Mouse (Mus musculus): ENCODE measurements around the gene Stambpl1.
"Not testable (repeated sequence)": the region's sequence is repeated elsewhere in the genome, so short reads cannot be mapped to it uniquely, and the experiment has no call there.

Gene Stambpl1

DNA sequence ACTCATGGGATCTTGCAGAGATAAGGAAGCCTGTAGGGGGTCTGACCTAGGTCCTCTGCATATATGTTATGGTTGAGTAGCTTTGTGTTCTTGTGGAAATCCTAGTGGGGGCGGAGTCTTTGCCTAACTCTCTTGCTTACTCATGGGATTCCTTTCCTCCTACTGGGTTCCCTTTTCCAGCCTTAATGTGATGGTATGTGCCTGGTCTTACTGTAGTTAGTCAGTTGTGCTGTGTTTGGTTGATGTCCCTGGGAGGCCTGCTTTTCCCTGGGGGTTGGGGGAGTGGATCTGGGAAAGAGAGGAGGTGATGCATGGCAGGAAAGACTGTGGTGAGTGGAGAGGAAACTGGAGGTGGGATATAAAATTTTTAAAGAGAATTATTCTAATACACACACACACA is 6.0 kb downstream of the Stambpl1 start:
- DNase-seq (ENCODE audit: low read depth, low spot score): no peak

DNA sequence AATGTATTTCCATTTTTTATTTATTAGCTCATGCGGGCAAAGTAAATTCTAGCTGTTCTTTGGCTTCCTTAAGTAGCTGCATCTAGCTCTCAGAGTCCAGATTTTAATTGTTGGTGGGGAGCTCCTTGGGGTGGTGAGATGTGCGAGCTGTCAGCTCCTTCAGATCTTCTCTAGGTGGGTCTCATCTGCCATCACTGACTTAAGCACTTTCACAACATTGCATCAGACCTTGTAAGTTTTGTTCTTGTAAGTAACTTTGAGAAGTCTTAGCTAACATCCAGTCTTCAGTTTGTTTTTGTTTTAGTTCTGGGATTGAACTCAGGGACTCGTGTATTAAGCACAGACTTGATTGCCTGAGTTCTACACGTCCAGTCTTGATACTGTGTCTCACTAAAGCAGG is 6.9 kb downstream of the Stambpl1 start:
- no peak for DNase-seq (ENCODE audit: low read depth, low spot score)

- DNase-seq (ENCODE audit: low read depth, low spot score): no peak
These were observed 7.5 kb downstream of the Stambpl1 start for GRCm38 (mm10) chr19:34199488-34199887.

GRCm38 (mm10) chr19:34202668-34203067 is 10.6 kb downstream of the Stambpl1 start:
- no peak for DNase-seq (ENCODE audit: low read depth, low spot score)

- DNase-seq (ENCODE audit: low read depth, low spot score): not testable (repeated sequence)
These were observed 14.1 kb downstream of the Stambpl1 start for GRCm38 (mm10) chr19:34206128-34206527.

- no peak for DNase-seq (ENCODE audit: low read depth, low spot score)
These were observed 14.9 kb downstream of the Stambpl1 start for GRCm38 (mm10) chr19:34206760-34207440.

GRCm38 (mm10) chr19:34209031-34209430 is 17.0 kb downstream of the Stambpl1 start:
- no peak for DNase-seq (ENCODE audit: low read depth, low spot score)

DNA sequence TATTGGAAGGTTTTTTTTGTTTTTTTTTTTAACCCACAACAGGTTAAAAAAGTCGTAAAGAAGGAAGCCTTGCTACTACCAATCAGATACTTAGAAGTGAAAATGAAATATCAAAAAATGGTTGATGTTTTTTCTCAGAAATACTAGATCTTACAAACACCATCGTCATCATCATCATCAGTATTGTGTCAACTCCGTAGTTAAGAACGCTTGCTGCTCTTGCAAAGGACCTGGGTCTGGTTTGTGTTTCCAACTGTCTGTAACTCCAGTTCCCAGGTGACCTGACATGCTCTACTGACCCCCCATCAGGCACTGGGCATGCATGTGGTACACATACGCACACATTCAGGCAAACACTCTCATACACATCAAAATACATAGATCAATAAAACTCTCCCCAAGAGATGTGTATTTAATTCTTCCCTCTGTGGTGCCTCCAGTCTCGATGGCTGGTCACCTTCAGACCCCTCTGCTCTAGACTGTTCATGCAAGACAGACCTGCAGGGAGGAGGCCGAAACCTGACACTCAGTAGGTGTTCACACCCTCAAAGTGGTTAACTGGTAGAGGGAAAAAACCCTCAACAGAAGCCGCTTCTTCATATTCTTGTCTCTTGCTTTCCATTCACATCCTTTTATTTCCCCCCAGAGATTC is 18.0 kb downstream of the Stambpl1 start:
- no peak for DNase-seq (ENCODE audit: low read depth, low spot score)

- DNase-seq (ENCODE audit: low read depth, low spot score): no peak
These were observed 18.8 kb downstream of the Stambpl1 start for GRCm38 (mm10) chr19:34210841-34211240.

DNA sequence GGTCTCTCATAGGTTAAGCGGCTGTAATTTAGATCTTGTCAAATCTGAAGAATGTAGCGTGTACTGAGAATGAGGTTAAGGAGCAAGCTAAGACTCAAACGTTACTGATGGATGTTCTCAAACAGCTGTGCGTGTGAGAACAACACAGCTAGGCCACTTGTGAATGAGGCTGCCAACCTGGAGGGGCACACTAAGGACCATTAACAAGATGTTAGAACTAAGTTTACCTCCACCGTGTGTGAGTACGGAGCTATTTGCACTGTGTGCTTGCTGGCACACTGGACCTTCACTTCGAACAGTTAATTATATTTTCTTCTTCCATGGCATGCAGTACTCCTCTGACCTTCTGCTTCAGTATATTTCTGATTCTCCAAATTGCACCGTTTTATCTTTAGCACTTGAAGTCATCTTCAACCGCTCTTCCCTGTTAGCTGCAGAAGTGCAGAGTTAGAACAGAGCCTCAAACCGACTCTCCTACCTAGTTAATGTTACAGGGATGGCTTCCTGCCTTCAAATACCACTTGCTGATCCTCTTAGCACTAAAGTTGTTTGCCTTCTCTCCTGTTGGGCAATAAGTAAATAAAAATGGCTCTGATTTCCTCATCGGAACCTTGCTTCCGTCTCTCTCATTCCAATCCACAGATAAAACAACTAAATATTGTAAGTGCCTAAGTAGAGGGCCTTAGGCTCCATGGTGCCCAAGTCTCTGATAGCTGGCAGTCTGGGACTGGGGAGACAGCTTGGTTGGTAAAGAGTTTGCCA is 20.6 kb downstream of the Stambpl1 start:
- DNase-seq (ENCODE audit: low read depth, low spot score): no peak

GRCm38 (mm10) chr19:34213251-34213645 is 21.2 kb downstream of the Stambpl1 start:
- DNase-seq (ENCODE audit: low read depth, low spot score): no peak

DNA sequence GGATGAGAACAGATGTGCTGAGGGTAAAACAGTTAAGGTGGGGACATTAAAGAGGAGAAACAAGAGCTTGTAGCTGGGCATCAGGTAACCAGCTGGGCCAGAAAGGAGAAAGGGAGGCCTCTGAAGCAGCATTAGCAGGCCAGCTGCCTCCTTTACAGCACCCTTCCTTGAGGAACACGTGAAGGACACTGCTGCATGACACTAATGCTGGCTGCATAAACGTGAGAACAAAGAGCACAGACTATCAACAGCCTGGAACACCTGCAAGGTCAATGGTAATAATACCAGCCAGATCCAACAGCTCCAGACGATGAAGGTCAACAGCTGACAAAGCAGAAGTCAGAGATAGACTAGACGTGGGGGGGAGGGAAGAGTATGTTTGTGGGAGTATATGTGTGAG is 22.1 kb downstream of the Stambpl1 start:
- DNase-seq (ENCODE audit: low read depth, low spot score): no peak

DNA sequence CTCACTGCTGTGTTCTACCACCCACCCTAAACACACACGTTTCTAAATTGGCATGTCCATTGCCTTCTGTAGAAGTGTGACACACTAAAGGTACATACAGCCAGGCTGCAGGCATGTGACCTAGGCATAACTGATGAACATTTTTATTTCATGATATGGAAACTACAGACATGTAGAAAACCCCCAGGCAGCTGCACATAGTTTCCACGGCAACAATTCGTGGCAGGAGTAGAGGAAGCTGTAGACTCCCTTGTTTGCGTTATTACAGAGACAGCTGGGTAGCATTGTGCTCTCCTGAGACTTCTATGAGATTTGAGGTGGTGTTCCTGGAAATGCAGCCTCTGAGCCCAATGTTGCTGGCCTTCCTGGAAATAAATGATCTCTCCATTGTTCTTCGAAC is 24.9 kb downstream of the Stambpl1 start:
- DNase-seq (ENCODE audit: low read depth, low spot score): no peak

GRCm38 (mm10) chr19:34217761-34218160 is 25.7 kb downstream of the Stambpl1 start:
- DNase-seq (ENCODE audit: low read depth, low spot score): no peak

DNA sequence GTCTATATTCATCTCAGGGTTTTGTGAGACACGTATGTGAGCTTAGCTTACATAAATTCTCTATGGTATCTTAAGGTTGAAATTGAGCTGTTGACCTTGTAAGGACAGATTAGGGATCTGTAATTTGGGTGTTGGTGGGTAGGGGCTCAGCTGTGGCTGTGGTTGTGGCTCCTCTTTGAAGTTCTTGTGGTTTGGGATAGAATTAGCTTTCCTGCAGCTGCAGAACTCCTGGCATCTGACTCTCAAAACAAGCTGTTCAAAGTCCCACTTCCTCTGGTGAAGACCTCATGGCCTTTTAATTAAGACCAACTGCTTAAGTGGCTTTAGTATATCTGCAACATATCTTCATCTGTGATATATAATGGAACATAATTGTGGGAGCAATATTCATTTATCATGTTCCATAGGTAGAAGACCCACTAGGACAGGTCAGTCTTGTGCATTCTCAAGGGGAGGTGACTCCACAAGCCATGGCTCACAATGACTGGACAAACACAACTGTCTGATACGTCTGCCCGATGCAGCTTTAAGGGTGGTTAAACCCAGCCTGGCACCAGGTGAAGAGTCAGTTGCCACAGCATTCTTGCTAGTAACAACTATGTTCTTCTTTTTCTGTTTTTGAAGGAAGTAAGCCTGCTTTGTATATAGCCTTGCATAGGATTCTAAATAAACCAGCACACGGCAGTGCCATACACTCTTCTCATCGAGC is 27.4 kb downstream of the Stambpl1 start:
- DNase-seq (ENCODE audit: low read depth, low spot score): no peak

DNA sequence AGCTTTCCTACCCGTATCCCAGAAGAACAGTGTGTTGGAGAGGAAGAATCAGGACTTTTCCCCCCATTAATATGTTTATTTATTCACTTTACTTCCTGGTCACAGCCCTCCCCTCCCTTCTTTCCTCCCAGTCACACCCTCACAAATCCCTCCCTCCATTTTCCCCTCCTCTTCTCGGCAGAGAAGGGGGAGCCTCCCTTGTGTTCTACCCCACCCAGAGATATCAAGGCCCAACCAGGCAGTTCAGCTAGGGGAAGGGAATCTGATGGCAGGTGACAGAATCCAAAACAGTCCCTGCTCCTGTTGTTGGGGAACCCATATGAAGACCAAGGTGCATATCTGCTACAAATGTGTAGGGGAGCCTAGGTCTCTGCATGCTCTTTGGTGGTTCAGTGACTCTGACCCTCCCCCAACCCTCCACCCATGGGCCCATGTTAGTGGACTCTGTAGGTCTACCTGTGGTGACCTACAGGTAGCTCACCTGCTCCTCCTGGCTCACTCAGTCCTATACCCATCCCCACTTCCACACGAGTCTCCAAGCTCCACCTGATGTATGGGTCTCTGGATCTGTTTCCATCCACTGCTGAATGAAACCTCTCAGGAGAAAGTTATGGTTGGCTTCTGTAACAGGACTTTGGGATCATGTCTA is 28.8 kb downstream of the Stambpl1 start:
- no peak for DNase-seq (ENCODE audit: low read depth, low spot score)

DNA sequence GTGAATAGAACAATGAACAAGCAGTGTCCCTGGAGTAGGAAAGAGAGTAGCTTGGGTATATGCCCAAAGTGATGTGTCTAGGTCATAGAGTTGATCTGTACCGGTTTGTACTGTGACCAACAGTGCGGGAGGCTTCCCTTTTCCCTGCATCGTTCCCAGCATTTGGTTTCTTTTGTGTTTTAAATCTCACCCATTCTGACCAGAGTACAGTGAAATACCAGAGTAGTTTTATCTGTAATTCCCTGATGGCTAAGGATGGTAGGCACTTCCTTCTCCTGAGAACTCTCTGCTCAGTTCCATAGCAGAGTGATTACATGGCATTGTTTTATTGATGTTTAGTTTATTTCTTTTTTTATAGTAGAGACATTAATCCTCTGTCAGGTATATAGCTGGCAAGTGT is 30.8 kb downstream of the Stambpl1 start:
- no peak for DNase-seq (ENCODE audit: low read depth, low spot score)

DNA sequence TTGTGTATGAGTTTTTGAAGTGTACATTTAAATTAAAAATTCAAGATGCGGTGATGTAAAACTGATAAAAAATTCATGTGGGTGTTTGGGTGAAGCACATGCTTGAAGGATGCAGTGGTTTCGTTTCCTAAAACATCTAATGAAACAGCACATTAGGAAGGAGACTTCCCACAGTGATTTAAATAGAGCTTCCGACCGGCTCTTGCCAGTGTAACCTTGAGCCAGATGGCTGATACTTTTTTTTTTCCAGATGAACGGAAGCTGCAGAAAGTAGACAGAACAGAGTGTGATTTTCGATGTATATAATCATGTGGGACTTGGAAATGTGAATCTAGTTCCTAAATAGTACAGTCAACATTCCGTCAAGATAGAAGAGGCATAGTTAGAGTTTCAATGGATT is 39.6 kb downstream of the Stambpl1 start:
- DNase-seq (ENCODE audit: low read depth, low spot score): no peak

GRCm38 (mm10) chr19:34232326-34232725 is 40.3 kb downstream of the Stambpl1 start:
- no peak for DNase-seq (ENCODE audit: low read depth, low spot score)

GRCm38 (mm10) chr19:34233944-34234343 is 41.9 kb downstream of the Stambpl1 start:
- DNase-seq (ENCODE audit: low read depth, low spot score): no peak

GRCm38 (mm10) chr19:34236049-34236448 is 44.0 kb downstream of the Stambpl1 start:
- DNase-seq (ENCODE audit: low read depth, low spot score): no peak

DNA sequence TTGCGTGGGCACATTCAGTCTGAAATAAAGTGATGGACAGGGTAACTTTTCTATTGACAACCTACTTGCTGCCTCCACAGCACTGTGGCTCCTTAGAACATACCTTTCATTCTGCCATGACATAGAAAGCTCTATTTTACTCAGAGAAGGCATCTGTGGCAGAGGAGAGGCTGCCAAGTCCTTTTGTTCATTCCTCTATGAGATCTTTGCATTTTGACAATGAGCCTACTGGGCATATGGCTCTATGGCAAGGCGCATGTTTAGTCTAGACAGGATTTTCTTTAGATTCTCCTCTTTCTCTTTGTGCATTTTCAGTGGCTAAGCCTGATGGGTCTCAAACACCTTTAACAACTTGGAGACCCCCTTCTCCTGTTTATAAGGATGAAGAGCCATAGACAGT is 45.7 kb downstream of the Stambpl1 start:
- DNase-seq (ENCODE audit: low read depth, low spot score): no peak

Measured in retina, postnatal 7 days (tissue).